Mouse (Mus musculus) left cerebral cortex, adult 11 months (tissue): ENCODE data around the gene Fdx1.

Experiments used
- DNase-seq: peaks from one replicate; pipeline ENCODE4 v3.0.0; 2022; ENCODE audit warnings: low spot score

The Fdx1 gene

DNA sequence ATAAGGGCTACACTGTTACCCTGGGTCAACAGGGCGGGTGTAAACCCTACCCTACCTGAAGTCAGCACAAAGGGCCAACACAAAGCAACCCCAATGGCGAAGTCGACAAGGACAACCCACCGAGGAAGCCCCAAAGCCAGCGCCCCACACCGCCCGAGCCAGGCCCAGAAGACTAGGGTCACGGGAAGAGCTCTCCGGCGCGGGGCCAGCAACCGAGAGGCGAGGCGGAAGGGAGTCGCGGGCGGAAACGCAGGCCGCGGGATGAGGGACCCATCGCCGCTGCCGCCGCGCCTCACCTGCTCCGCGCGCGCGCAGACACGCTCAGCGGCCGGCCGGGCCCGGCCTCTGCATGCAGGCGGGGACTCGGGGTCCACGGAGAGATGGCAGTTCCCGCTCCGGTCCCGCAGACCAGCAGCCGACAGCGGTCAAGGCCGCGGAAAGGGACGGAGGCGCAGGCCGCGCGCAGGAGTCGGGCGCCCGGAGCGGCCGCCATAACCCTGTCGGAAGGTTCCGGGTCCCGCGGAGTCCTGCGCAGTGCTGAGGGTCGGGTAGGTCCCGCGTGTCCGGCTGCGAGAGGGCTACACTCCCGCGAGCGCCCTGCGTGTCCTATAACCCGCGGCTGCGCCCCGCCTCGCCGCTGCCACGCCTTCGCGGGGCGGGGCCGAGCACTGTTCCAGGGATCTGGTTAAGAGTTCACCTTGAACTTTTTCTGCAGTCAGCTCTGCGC is at the start of gene Fdx1:
Gene Fdx1 (minus strand): TSS at position 582 of the 727 bp plus-strand sequence.
- DNase-seq = no peak

DNA sequence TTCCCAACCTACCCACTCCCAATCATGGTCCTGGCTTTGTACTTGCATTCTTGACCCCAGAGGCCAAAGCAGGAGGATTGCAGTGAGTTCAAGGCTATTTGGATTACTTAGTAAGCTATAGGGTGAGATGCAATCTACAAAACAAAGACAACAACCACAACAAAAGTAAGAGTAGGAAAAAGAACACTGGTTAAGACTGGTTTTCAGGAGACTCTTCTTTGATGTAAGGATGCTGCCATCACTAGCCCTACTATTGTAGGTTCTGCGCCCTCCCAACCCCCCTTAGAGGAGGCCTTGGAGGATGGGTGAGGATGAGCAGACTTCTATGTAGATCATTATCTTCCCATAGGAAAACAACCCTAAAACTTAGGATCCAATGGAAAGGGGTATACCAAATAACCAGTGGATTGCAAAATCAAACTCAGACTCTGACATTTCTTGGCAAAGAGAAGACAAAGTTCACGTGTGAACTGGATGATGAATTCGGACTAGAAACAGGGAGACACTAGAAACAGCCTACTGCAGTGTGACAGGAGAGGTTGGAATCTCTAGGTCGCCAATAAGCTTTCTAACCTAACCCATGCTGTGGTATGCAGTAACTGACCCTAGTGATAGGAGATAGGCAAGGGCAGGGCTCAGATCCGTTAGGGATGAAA is 49.6 kb upstream of the Fdx1 start:
- DNase-seq = no peak

DNA sequence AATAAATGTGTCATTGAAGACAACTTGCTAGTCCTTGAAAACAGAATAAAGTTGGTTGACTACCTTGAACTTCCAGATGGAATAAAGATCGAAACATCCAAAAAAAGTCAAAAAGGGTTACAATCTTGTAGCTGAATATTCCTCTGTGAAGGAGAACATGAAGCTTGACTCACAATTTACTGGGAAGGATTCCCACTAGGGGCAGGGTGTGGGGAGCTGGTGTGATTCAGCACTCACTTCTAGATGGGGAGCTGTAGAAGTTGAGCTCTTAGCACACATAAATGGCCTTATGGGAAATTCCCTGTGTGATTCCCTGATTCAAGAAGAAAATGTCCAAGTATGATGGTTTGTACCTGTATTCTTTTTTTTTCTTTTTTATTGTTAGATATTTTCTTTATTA is 49.0 kb upstream of the Fdx1 start:
- DNase-seq = no peak

DNA sequence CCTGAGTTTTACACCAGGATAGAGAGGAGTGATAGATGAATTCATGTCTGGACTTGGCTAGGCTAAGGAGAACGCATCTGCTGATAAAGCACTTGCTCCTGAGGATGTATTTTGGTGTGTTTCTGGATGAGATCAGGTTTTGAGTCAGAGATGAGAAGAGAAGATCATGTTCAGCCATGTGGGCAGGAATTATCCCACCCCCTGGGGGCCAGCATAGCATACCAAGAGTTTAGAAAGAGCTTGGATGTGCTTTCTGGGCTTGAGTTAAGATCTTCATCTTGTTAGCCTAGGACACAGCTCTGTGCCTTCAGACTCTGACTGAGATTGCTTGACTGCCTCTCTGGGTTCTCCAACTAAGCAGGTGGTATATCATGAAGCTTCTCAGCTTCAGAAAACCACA is 45.2 kb upstream of the Fdx1 start:
- no peak for DNase-seq

DNA sequence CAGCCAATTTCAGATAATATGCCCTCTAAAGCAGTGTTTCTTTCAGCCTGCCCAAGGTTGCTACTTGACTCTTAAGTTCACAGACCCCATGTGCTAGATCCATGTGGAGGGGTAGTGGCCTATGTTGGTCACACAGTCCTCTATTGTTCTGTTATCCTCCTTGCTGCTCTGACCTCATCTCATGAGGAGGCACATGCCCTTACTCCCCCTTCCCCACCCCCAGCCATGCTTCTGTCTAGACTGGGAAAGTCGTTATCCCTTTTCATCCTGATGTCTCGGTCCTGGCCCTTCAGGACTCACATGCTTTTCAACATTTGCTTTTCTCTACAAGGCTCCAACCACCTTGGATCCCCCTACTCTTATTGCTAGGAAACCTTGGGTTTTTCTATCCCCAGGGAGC is 44.0 kb upstream of the Fdx1 start:
- no peak for DNase-seq

DNA sequence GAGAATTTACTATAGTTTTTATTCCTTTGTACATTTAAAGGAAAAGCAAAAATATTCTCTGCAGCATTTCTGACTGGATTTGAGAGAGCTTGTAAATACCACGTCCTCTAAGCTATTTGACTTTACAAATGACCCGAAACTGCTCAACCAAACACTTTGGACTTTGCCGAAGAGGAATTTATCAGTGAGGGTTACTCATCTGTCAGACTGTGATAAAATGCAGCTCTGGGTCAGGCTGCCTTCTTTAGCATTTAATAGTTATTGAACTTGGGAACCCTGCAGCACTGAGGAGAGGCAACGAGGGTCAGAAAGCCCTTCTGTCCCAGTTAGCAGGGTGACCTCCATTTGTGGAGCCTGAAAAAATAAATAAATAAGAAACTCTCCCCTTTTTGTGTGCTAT is 40.1 kb upstream of the Fdx1 start:
- DNase-seq = no peak

DNA sequence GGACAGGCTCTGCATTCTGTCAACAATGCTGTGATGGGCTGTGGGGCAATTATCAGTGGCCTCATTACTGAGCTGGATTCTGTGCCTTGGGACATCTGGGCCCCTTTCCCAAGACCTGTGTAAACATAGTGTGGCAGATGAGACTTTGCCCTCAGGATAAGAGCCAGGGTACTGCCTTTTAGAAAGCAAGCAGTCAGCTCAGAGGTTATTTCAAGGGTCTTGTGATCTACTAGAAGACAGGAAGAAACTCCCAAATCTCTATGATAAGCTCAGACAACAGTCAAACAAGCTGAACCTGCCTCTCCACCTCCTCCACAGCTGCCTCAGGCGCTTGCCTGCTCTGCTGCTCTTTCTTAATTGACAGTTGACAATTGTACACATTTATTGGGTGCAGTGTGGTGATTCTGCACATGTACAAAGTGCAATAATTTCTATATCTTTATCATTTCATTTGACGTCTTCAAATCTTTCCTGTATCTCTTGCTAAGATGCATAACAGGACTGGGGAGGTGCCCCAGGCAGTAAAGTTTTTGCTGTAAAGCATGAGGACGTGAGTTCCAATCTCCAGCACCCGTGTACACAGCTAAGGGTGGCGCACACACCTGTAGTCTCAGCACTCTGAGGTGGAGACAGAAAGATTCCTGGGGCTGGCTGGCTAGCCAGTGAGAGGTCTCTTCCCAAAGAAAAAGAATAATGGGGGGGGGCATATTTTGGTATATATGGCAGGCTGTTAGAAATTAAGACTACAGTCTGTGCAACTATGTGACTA is 32.2 kb upstream of the Fdx1 start:
- DNase-seq = no peak

DNA sequence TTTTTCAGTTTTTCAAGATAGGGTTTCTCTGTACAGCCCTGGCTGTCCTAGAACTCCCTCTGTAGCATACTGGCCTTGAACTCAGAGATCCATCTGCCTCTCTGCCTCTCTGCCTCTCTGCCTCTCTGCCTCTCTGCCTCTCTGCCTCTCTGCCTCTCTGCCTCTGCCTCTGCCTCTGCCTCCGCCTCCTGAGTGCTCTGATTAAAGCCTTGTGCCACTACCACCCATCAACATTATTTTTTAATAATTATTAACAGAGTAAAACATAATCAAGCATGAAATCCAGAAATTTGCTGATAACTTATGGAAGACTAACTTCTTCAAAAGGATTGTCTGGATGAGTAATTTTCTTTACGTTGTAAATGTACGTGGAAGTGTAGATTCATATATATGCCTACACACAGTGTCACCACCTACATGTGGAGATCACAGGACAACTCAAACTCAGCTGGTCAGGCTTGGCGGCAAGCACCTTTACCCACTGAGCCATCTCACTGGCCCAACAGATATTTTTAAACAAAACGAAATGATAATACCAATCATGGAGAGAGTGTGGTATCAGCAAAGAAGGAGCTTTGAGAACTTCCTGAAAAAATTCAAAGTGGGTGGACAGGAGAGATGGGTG is 31.4 kb upstream of the Fdx1 start:
- DNase-seq = no peak

DNA sequence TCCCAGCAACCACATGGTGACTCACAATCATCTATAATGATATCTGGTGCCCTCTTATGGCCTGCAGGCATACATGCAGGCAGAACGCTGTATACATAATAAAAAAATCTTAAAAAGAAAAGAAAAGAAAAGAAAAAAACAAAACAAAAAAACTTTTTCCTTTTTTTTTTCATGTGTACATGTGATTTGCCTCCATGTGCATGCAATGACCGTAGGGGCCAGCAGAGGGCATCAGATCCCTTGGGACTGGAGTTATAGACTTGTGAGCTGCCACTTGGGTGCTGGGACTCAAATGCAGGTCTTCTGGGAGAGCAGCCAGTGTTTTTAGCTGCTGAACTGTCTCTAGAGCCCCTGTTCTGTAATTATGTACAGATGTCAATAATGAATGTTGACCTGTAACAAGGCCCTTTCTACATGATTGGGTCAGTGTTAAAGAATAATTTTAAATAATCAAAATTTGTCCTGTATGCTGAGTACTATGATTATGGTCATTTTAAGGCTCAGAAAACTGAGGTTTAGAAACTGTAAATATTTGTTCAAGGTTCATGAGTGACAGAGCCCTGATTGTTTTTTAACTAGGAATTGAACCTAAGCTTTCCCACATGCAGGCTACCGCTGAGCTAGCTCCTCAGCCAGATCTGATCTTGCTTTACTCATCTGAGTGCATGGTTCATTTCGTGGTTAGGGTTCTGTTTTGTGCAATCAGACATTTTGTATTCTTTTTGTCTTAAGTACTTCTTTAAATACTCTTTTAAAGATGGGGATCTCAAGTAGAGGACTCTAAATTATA is 30.3 kb upstream of the Fdx1 start:
- DNase-seq = no peak

DNA sequence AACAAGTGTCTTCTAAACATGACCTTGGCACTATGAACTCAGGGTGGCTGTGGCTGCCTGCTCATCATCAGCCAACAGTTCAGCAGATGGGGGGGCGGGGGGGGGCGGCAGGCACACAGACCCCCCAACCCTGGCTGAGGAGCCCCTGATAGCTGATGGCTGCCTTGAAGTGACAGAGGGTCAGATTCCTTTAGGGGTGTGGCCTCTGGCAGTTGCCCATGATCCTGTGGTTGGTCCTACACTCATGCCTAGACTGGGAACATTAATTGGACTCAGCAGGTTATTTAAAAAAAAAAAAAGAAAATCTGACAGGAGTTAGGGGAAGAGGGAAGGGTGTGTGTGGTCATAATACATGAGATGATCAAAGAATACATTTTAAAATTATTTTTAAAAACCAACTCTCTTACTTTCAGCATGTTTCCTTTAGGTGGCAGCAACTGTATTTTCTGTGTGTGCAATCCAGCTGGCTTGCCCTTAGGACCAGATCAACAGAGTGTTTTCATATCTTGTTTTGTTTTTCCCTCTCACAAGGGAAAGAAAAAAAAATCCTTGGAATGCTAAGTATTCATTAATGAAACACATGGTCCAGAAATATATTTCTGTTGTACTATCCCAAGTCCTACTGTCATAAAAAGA is 28.0 kb upstream of the Fdx1 start:
- DNase-seq = no peak

DNA sequence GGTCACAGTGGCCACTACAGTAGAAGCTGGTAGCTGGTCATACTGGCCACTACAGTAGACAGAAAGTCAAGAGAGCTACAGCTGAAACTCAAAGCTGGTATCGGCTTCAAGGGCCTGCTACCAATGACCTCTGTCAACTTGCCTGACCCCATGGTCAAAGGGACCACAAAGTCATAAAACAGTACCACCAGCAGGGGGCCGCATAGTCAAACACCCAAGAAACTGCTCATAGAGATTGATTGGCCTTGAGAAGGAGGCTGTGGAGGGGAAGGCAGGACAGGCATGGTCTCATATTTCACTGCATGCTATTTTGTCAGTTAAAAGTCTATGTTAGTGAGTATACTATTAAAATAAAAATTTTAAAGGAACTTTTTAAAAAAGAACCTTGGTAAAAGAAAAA is 27.5 kb upstream of the Fdx1 start:
- DNase-seq = no peak

DNA sequence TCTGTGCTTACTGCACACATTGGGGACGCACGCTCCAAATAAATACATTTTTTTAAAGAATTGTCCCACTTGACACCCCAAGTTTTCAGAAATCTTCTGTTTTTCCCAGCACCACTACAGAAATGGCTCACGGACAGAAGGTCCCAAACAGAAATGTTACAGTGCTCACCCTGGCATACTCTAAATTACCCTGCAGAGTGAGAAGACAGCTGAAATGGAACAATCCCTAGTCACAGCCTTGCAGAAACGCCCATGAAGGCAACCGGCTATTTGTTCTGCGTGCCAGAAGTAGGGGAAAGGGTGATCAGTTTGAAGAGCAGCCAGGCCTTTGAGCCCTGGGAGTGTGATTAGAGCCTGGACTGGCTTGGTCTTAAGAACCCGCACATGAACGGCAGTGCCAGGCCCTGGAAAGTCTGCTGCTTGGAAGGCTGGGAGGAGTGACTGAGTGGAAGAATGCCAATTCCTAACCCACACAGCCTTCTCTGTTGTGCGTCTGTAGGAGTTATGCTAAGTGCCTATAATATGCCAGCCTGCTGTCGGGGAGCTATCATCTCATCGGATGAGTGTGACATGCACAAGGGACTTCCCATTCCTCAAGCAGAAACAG is 22.2 kb upstream of the Fdx1 start:
- peak; percentile 72 for DNase-seq

DNA sequence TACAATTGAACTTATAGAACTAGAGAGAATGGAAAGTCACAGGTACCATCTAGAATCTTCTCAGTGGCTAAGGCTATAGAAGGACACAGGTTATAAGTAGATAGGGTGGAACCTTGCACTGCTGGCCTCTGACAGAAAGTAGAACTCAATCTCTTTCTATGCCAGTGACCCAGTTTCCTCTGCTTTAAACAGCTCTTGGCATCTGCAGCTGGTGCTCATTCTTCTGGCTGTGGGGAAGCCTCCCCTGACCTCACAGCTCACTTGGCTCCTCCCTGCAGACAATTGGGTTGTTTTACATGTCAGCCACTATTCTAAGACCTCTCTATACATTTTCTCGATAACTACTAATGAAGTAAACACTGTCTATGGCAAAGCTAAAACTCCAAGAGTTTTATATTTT is 17.8 kb upstream of the Fdx1 start:
- no peak for DNase-seq

DNA sequence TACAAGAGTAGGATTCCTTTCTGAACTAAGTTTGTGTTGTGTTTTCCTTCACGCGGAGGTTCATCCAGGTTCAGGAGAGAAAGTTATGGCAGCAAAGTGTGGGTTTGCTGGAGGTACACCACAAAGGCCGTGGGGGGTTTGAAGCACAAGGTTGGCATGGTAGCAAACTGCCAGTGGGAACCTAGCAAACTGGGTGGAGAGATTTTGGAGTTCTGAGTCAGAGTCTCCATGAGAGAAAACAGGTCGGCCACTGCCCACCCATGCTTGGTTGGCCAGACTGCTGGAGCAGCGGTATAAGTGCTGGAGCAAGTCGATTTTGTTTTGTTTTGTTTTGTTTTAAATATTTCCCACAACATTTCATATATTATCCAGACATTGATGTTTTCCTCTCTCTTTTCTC is 15.9 kb upstream of the Fdx1 start:
- no peak for DNase-seq

DNA sequence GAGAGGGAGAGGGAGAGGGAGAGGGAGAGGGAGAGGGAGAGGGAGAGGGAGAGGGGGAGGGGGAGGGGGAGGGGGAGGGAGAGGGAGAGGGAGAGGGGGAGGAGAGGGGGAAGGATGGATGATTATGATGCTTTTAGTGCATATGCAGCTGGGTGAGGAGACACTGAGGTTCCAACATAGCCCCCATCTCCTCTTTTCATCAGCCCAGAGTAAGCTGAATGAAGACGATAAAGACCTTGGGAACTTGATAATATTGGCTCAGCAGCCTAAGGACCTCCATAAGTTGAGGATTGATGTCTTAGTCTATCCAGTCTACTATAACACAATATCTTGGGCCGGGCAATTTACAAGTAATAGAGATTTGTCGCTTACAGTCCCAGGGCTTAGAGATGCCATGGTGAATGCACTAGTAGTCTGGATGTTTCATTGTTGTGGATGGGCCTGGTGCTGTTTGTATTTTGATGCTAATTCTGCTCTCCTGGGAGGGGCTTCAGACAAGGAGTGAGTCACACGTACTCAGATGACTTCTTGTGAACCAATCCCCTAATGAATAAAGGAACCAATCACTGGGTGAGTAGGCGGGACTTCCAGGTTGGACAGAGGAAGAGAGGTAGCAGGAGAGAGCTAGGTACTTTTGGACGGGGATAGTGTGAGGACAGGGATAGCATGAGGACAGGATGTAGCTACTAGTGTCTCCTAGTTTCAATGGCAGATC is 15.3 kb upstream of the Fdx1 start:
- DNase-seq = no peak

DNA sequence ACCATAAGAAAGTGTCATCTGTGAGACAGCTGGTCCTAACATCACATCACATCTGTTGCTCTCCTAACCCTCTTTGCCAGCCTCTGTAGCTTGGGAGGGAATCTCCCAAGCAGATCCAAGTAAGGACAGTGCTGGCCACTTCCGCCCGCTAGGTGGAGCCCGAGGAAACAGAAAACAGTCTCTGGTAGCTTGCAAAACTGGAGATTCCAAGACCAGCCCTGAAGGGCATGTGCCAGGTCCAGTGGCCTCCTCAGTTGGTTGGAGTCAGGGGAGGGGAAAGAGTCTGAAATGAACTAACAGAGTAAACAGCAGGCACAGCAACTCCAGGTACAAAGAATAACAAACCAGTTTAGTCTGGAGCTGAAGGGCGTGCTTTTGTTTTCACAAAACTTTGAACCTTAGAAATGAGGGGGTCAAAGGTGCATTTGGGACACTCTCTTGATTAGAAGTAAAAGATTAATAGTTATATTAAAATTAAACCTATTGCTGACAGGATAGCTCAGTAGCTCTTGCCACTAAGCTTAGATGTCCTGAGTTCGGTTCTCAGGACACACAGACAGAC is 14.2 kb upstream of the Fdx1 start:
- DNase-seq = peak; percentile 76

DNA sequence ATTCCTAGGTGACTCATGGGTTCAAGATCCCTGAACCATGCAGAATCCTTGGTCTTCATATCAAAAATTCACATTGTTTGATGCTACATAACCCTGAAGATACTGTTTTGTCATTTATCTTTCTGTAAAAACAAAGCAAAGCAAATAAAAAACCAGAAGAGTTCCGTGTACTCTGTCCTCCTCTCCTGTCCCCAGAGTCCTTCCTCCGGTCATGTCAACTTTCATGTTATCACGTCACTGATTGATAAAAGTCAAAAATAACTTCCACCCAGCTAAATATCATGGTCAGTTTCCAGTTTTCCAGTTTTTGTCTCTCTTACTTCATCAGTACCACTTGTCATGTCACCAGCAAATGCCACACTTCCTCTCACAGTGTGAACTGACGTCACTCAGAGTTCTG is 11.5 kb upstream of the Fdx1 start:
- DNase-seq = no peak

DNA sequence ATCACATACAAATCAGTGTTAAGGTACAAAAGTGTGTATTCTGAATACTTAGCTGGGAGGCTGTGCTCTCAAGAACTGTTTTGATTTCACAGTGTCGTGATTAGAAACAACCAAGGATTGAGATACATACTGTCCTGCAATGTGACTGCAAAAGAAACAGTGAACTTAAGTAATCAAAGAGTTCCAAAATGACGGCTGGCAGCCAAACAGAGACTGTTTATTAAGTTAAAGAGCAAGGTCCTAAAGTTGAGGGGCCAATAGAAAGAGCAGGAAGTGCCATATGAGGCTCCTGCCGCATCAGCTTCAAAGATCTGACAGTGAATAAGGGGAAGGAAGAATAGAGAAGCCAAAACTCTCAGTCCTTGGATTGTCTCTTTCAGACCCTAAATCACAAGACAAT is 10.5 kb upstream of the Fdx1 start:
- DNase-seq = no peak

DNA sequence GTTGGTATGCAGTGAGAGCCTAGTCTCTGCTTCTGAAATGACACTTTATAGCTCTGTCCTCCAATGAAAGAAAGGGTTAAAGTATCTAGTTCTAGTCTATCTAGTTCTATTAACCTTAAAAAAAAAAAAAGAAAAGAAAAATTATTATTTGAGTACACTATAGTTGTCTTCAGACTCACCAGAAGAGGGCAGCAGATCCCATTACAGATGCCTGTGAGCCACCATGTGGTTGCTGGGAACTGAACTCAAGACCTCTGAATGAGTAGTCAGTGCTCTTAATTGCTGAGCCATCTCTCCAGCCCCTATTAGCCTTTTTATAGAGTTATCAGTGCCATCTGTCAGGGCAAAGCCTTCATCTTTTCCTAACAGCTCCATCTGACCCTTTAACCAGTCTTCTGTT is 3.0 kb upstream of the Fdx1 start:
- no peak for DNase-seq

DNA sequence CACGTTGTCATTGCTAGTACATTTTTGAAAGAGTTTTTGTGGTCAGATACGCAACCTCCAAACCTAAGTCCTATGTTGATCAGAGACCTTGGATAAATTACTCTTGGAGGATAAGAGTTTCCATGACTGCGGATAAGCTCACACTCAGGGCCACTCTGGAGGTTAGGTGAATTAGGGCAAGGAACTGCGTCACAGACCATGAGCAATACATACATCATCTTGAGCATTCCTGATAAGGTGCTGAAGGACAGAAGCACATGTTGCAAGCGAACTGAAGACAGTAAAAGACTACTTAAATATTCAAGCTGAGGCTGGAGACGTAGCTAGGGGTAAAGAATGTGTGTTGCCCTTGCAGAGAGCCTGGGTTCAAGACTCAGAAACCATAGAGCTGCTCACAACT is 754 bp upstream of the Fdx1 start:
- DNase-seq = no peak
